Mouse (Mus musculus) ES-Bruce4 (cell line): ENCODE results near the gene Rfc2.

Experiments used
- CTCF ChIP-seq: IDR thresholded peaks from one replicate; pipeline ENCODE4 v1.8.1; 2011; ENCODE audit warnings: low read depth, low read length
- EP300 ChIP-seq: IDR thresholded peaks from 2 replicates; pipeline ENCODE4 v1.6.1; 2011; ENCODE audit warnings: low read depth, low read length; ENCODE audit not compliant: insufficient read depth
- POLR2A ChIP-seq: IDR thresholded peaks from one replicate; pipeline ENCODE4 v1.8.1; 2011; ENCODE audit warnings: low read length; ENCODE audit not compliant: insufficient read depth

- TF ChIP-seq CTCF (no peak), POLR2A (no peak), EP300 (no peak)
Observed at GRCm38 (mm10) chr5:134551233-134552109, 29.7 kb upstream of the Rfc2 start.
